Mouse (Mus musculus) gastrocnemius, postnatal 14 days (tissue): ENCODE measurements around the gene Ccdc191. TPM values are rescaled to one million over a fixed set of nuclear protein-coding genes. Genes with fewer than 3 reads are reported as not detected.

Experiments
- DNase-seq: peaks from one replicate; pipeline ENCODE4 v3.0.0; 2021; ENCODE audit warnings: mixed read lengths
- intact Hi-C: fragments of 180-260 bp; cut with DNase I; formaldehyde crosslinking; loops from one replicate; pipeline ENCODE4 v1.15.1; 2025; ENCODE audit warnings: low total_unique reads
- total RNA-seq, 2 experiments: library from RNA; stranded (reverse); gene quantifications; 2 replicates each; pipeline ENCODE4 v1.2.3; 2021

The Ccdc191 gene
- total RNA-seq, 2 experiments from 2014 or later = 0.92 to 2.2 TPM

GRCm38 (mm10) chr16:43925846-43926245 is 36.2 kb downstream of the Ccdc191 start:
- intact Hi-C loops = no loop called here

GRCm38 (mm10) chr16:43926341-43926859 is 36.8 kb downstream of the Ccdc191 start, which contains the start of gene Qtrt2:
Qtrt2 (minus strand) TSS chr16:43926809.
- intact Hi-C loops = no loop called here

More at GRCm38 (mm10) chr16:43925846-43926245, 36.2 kb downstream of the Ccdc191 start:
- no peak for DNase-seq

GRCm38 (mm10) chr16:43930577-43930976 is 41.0 kb downstream of the Ccdc191 start:
- no peak for DNase-seq
- intact Hi-C loops = no loop called here

More at GRCm38 (mm10) chr16:43926341-43926859, 36.8 kb downstream of the Ccdc191 start, which contains the start of gene Qtrt2:
- no peak for DNase-seq

- no peak for DNase-seq
- intact Hi-C loops = no loop called here
Observed at GRCm38 (mm10) chr16:43931502-43931901, 41.9 kb downstream of the Ccdc191 start.

- intact Hi-C loops = no loop called here
- no peak for DNase-seq
Observed at GRCm38 (mm10) chr16:43932319-43932718, 42.7 kb downstream of the Ccdc191 start.

GRCm38 (mm10) chr16:43933041-43933440 is 43.4 kb downstream of the Ccdc191 start:
- DNase-seq = no peak
- intact Hi-C loops = no loop called here

GRCm38 (mm10) chr16:43934856-43935255 is 45.3 kb downstream of the Ccdc191 start:
- no peak for DNase-seq
- intact Hi-C loops = no loop called here

GRCm38 (mm10) chr16:43935367-43935766 is 45.8 kb downstream of the Ccdc191 start:
- DNase-seq = no peak
- intact Hi-C loops = no loop called here

- no peak for DNase-seq
- intact Hi-C loops = no loop called here
Observed at GRCm38 (mm10) chr16:43935892-43936291, 46.3 kb downstream of the Ccdc191 start.

- intact Hi-C loops = no loop called here
- no peak for DNase-seq
Observed at GRCm38 (mm10) chr16:43940846-43941245, 51.2 kb downstream of the Ccdc191 start.

GRCm38 (mm10) chr16:43945351-43945750 is 55.8 kb downstream of the Ccdc191 start:
- no peak for DNase-seq
- intact Hi-C loops = no loop called here

- no peak for DNase-seq
- intact Hi-C loops = no loop called here
Observed at GRCm38 (mm10) chr16:43945869-43946268, 56.3 kb downstream of the Ccdc191 start.

GRCm38 (mm10) chr16:43951591-43951990 is 62.0 kb downstream of the Ccdc191 start:
- intact Hi-C loops = no loop called here
- DNase-seq = no peak

- intact Hi-C loops = no loop called here
- no peak for DNase-seq
Observed at GRCm38 (mm10) chr16:43954913-43955312, 65.3 kb downstream of the Ccdc191 start.

- no peak for DNase-seq
- intact Hi-C loops = no loop called here
Observed at GRCm38 (mm10) chr16:43958038-43958437, 68.4 kb downstream of the Ccdc191 start.

GRCm38 (mm10) chr16:43963291-43963690 is 73.7 kb downstream of the Ccdc191 start:
- intact Hi-C loops = no loop called here
- no peak for DNase-seq

GRCm38 (mm10) chr16:43963780-43964179 is 74.2 kb downstream of the Ccdc191 start:
- intact Hi-C loops = no loop called here
- DNase-seq = no peak

GRCm38 (mm10) chr16:43965781-43966389 is 76.3 kb downstream of the Ccdc191 start:
- DNase-seq = no peak
- intact Hi-C loops = no loop called here

GRCm38 (mm10) chr16:43970426-43970825 is 80.8 kb downstream of the Ccdc191 start:
- intact Hi-C loops = no loop called here
- no peak for DNase-seq

GRCm38 (mm10) chr16:43971189-43971588 is 81.6 kb downstream of the Ccdc191 start:
- intact Hi-C loops = no loop called here
- DNase-seq = no peak

GRCm38 (mm10) chr16:43971741-43972140 is 82.1 kb downstream of the Ccdc191 start:
- DNase-seq = no peak
- intact Hi-C loops = no loop called here
